Mouse (Mus musculus): ENCODE results near the gene Cd6. TPM values are rescaled to one million over a fixed set of nuclear protein-coding genes. Genes with fewer than 3 reads are reported as not detected.

Cd6 gene
- total and polyA plus RNA-seq, 3 experiments: 0.09 to 0.73 (median 0.17) TPM

DNA sequence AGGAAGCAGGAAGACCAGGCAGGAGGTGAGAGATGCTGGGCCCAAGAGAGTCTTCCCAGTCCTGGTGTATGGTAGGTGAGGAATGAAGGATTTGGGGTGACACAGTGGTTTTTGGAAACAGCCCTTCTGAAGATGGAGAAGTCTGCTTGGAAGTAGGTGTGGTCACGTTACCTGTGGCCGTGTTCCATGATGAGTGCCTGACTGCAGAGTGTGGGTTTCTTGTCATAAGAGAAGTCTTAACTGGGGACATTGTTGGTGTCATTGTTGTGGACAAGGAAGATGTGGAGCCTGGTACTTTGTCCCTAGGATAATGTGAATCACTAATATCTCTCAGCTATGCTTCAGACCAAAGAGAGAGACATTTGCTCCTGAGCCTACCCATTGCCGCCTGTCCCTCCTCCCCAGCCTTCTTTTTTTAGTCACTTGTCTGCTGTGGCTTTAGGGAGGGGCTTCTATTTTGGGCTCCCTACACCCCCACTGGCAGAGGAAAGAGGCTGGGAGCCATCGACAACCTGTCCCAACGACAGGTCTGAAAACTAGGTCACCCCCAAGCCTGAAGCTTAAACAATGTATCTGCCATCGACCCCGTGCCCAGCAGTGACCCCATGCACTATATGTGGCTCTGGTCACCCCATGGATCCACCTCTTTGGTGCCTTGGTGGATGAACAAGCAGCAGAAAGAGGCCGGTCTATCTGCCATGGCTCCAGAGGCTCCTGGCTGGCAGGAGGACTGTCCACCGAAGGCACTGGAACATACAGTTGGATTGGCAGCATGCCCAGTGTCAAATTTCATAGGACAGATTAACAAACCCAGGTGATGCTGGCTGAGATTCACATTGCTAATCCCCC lies 69.7 kb downstream of the Cd6 start:
- dilution Hi-C loops (cut with MboI; ENCODE audit: extremely low pct_ligation_motif_present, extremely low pct_unique_long_range_greater_than_20kb, low sequenced_read_pairs): no loop called here
- peak overlapping the region in 1 of 3 experiments; percentile 0 for H3K4me3 ChIP-seq (replicated peaks in 1 of 3; ENCODE audit: low read depth in 2 of 3, low read length in 2 of 3, poor library complexity in 1 of 3)
- H3K79me2 ChIP-seq (replicated peaks; ENCODE audit: control insufficient read depth, extremely low read depth, insufficient read depth, poor library complexity, severe bottlenecking): peaks cover 6% of the 10 kb centered on the region
- H3K4me2 ChIP-seq (ENCODE audit: insufficient read depth, low read depth, poor library complexity, severe bottlenecking): peak overlapping the region; percentile 23; the same call in 1 of the 2 replicates
- peak overlapping the region; percentile 43 for H3K27ac ChIP-seq (ENCODE audit: insufficient read depth, low read depth)
- H3K4me1 ChIP-seq (ENCODE audit: control insufficient read depth in 1 of 2, insufficient read depth in 2 of 2): peaks cover 58 to 93% of the 10 kb centered on the region in 2 experiments
- H3K27me3 ChIP-seq (replicated peaks): no peaks in the 10 kb centered on the region
- no peak for DNase-seq (ENCODE audit: extremely low read depth)
- H3K9me3 ChIP-seq (replicated peaks; ENCODE audit: low read length): no peaks in the 10 kb centered on the region
- H3K36me3 ChIP-seq (replicated peaks in 1 of 2; ENCODE audit: control insufficient read depth in 1 of 2, insufficient read depth in 1 of 2, low read length in 1 of 2): peaks cover 0 to 44% of the 10 kb centered on the region in 2 experiments
- H3K9ac ChIP-seq (ENCODE audit: insufficient read depth, low read depth): no peak overlapping the region
- in situ Hi-C loops (cut with MboI; ENCODE audit: low pct_ligation_motif_present, low pct_unique_long_range_greater_than_20kb, low sequenced_read_pairs): no loop called here
- no peak for TF ChIP-seq MAZ (IDR thresholded peaks at IDR 0.05; ENCODE audit: low read depth, low read length)
- TF ChIP-seq MEF2A (IDR thresholded peaks at IDR 0.05; ENCODE audit: borderline replicate concordance, low read depth, low read length): peak; percentile 68; the same call in 1 of the 2 replicates
- TF ChIP-seq ETS1 (conservative IDR thresholded peaks at IDR 0.05; ENCODE audit: low read depth, low read length): no peak
- no peak for TF ChIP-seq ZMIZ1 (IDR thresholded peaks at IDR 0.05; ENCODE audit: low read depth, low read length)
- TF ChIP-seq SIN3A (IDR thresholded peaks at IDR 0.05; ENCODE audit: low read length): no peak
- TF ChIP-seq POLR2A (IDR thresholded peaks at IDR 0.05; ENCODE audit: low read depth, low read length): no peak
- no peak for TF ChIP-seq POLR2AphosphoS2 (IDR thresholded peaks at IDR 0.05; ENCODE audit: low read depth, low read length)

DNA sequence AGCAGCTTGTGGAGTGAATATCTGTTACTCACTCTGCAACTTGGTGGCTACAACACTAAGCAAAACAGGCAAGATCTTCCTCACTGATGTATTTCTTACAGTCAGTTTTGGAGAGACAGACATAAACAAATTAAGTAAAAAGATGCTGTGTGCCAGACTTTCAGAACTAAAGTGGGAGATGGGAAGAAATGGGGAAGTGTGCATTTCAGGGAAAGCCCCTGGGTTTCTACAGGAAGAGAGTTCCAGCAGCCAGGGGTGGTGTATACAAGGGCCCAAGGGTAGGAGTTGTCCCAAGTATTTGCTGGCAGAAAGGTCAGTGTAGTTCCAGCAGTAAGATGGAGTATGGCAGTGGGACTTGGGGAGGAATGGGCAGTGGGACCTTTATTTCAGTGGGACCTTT lies 70.3 kb downstream of the Cd6 start:
- TF ChIP-seq EP300 (IDR thresholded peaks at IDR 0.05; ENCODE audit: low read length): peak; percentile 87
- TF ChIP-seq MEF2A (IDR thresholded peaks at IDR 0.05; ENCODE audit: borderline replicate concordance, low read depth, low read length): peak; percentile 65; the same call in 1 of the 2 replicates
- peak; percentile 46 for TF ChIP-seq ETS1 (conservative IDR thresholded peaks at IDR 0.05; ENCODE audit: low read depth, low read length)
- TF ChIP-seq MAX (IDR thresholded peaks at IDR 0.05; ENCODE audit: low read length): no peak
- peak; percentile 32; the same call in 1 of the 2 replicates for TF ChIP-seq TCF12 (IDR thresholded peaks at IDR 0.05; ENCODE audit: low read depth, low read length)
- peak; percentile 63 for TF ChIP-seq BHLHE40 (IDR thresholded peaks at IDR 0.05; ENCODE audit: low read depth, low read length)
- TF ChIP-seq MYC (IDR thresholded peaks at IDR 0.05; ENCODE audit: low read depth, low read length): no peak
- 0 out of 2 replicates have a peak, but pooled peaks have one; percentile 3 for TF ChIP-seq JUND (conservative IDR thresholded peaks at IDR 0.05; ENCODE audit: low read depth, low read length)
- peak; percentile 79 for TF ChIP-seq IRF4 (IDR thresholded peaks at IDR 0.05; ENCODE audit: low read depth, low read length)
- TF ChIP-seq NRF1 (IDR thresholded peaks at IDR 0.05; ENCODE audit: low read depth, low read length): no peak
- TF ChIP-seq MAFK (IDR thresholded peaks at IDR 0.05; ENCODE audit: insufficient replicate concordance, low read length): 0 out of 2 replicates have a peak, but pooled peaks have one; percentile 17
- no peak for DNase-seq (ENCODE audit: extremely low read depth)
- in situ Hi-C loops (cut with MboI; ENCODE audit: low pct_ligation_motif_present, low pct_unique_long_range_greater_than_20kb, low sequenced_read_pairs): no loop called here
- no peak overlapping the region for H3K9ac ChIP-seq (ENCODE audit: insufficient read depth, low read depth)
- peak overlapping the region in 1 of 3 experiments; percentile 0 for H3K4me3 ChIP-seq (replicated peaks in 1 of 3; ENCODE audit: low read depth in 2 of 3, low read length in 2 of 3, poor library complexity in 1 of 3)
- H3K36me3 ChIP-seq (replicated peaks in 1 of 2; ENCODE audit: control insufficient read depth in 1 of 2, insufficient read depth in 1 of 2, low read length in 1 of 2): peaks cover 0 to 46% of the 10 kb centered on the region in 2 experiments
- H3K4me1 ChIP-seq (ENCODE audit: control insufficient read depth in 1 of 2, insufficient read depth in 2 of 2): peaks cover 57 to 95% of the 10 kb centered on the region in 2 experiments
- 0 out of 2 replicates have a peak overlapping the region, but pooled peaks have one; percentile 33 for H3K4me2 ChIP-seq (ENCODE audit: insufficient read depth, low read depth, poor library complexity, severe bottlenecking)
- no peaks in the 10 kb centered on the region for H3K9me3 ChIP-seq (replicated peaks; ENCODE audit: low read length)
- H3K27ac ChIP-seq (ENCODE audit: insufficient read depth, low read depth): peak overlapping the region; percentile 43
- dilution Hi-C loops (cut with MboI; ENCODE audit: extremely low pct_ligation_motif_present, extremely low pct_unique_long_range_greater_than_20kb, low sequenced_read_pairs): no loop called here
- H3K27me3 ChIP-seq (replicated peaks): no peaks in the 10 kb centered on the region
- peaks cover 8% of the 10 kb centered on the region for H3K79me2 ChIP-seq (replicated peaks; ENCODE audit: control insufficient read depth, extremely low read depth, insufficient read depth, poor library complexity, severe bottlenecking)

Measured in CH12.LX (cell line).